Mouse (Mus musculus): ENCODE measurements around the gene Smndc1. TPM values are rescaled to one million over a fixed set of nuclear protein-coding genes. Genes with fewer than 3 reads are reported as not detected.

The Smndc1 gene
- total and polyA plus RNA-seq, 2 experiments from 2014 or later: 9.7 to 34.4 TPM

DNA sequence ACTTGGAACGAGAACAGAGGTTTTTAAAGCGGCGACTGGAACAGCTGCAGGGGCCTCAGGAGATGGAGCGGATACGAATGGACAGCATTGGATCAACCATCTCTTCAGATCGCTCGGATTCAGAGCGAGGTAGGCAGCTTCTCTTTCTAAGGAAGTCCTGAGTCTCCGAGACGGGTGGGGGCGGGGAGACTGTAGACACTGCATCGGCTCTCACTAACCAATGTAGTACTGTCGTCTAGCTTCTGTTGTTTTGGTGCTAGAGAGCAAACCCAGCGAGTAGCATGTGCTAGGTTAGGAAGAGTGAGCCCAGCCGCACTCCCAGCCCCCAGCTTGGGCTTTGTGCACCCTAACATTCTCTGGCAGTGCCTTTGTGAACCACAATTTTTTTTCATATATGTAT lies 20.1 kb downstream of the Smndc1 start:
- DNase-seq (ENCODE audit: low spot score) (no peak), ATAC-seq (no peak)
- Histone ChIP-seq H3K4me2 (ENCODE audit: low read depth, low read length) (no peak overlapping the region), H3K4me3 (ENCODE audit: low read length) (no peak overlapping the region), H3K27ac (no peak overlapping the region), H3K9me3 (ENCODE audit: low read length) (no peaks in the 10 kb centered on the region), H3K4me1 (ENCODE audit: insufficient read depth, low read length) (0 out of 2 replicates have a peak, but pooled peaks cover 3% of the 10 kb centered on the region), H3K36me3 (ENCODE audit: insufficient read depth, low read length) (peaks cover 6% of the 10 kb centered on the region; the same call in 1 of the 2 replicates), H3K27me3 (ENCODE audit: insufficient read depth, low read length) (no peaks in the 10 kb centered on the region), H3K9ac (replicated peaks; ENCODE audit: low read length) (no peak overlapping the region)
- no peak for TF ChIP-seq CTCF (IDR thresholded peaks at IDR 0.05; ENCODE audit: low read depth)
- 81% methylated on average over 15 of the region's 15 CpGs for WGBS

DNA sequence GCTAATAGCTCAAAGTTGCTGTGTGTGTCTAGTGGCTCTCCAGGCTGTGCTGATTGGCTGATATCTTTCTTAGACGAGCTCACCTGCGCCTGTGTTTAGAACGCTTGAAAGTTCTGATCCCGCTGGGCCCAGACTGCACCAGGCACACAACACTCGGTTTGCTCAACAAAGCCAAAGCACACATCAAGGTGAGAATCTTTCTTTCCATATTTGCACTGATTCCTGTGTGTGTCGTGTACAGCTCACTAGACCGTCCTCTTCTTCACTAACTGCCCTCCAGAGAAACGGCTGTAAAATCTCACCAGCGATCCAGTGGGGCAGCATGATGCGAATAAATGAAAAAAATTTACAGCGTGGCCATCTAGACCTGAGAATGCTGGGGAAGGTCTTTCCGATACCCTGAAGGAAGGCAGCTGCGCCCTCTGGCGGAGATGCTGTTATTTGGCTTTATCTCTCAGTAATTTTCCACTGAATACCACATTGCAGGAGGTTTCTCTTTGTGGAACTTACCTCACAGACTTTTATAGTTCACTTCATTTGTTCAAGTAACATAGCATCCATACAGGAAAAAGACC lies 20.8 kb downstream of the Smndc1 start:
- Histone ChIP-seq H3K4me1 (ENCODE audit: insufficient read depth, low read length) (0 out of 2 replicates have a peak, but pooled peaks cover 3% of the 10 kb centered on the region), H3K27ac (no peak overlapping the region), H3K27me3 (ENCODE audit: insufficient read depth, low read length) (no peaks in the 10 kb centered on the region), H3K9ac (replicated peaks; ENCODE audit: low read length) (no peak overlapping the region), H3K9me3 (ENCODE audit: low read length) (no peaks in the 10 kb centered on the region), H3K36me3 (ENCODE audit: insufficient read depth, low read length) (peaks cover 6% of the 10 kb centered on the region; the same call in 1 of the 2 replicates), H3K4me2 (ENCODE audit: low read depth, low read length) (no peak overlapping the region), H3K4me3 (ENCODE audit: low read length) (no peak overlapping the region)
- WGBS: 27% methylated on average over 14 of the region's 14 CpGs
- peak; percentile 90 for TF ChIP-seq CTCF (IDR thresholded peaks at IDR 0.05; ENCODE audit: low read depth)
- ATAC-seq: peak; percentile 61
- peak; percentile 93 for DNase-seq (ENCODE audit: low spot score)

DNA sequence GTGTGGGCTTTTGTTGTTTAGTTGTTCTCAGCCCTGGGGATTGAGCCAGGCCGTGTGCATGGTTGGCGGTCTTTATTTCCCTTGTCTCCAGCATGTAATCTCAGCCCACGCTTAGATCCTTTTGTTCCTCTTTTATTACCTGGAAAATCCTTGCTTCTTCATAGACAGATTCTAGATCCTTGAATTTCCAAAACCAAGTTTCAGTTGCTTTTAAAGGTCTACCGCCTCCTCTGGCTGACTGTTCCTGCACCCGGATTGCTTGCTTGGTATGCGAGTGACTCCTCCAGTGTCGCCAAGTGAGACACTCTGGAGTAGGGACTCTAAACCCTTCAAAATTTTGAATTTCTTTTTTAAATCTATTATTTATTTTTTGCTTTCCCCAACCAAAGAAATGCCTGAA lies 23.5 kb downstream of the Smndc1 start:
- no peak overlapping the region for H3K9ac ChIP-seq (replicated peaks; ENCODE audit: low read length)
- 0 out of 2 replicates have a peak, but pooled peaks cover 3% of the 10 kb centered on the region for H3K4me1 ChIP-seq (ENCODE audit: insufficient read depth, low read length)
- no peak overlapping the region for H3K27ac ChIP-seq
- DNase-seq (ENCODE audit: low spot score): no peak
- ATAC-seq: no peak
- no peaks in the 10 kb centered on the region for H3K27me3 ChIP-seq (ENCODE audit: insufficient read depth, low read length)
- no peak overlapping the region for H3K4me2 ChIP-seq (ENCODE audit: low read depth, low read length)
- H3K36me3 ChIP-seq (ENCODE audit: insufficient read depth, low read length): peaks cover 5% of the 10 kb centered on the region; the same call in 1 of the 2 replicates
- no peak overlapping the region for H3K4me3 ChIP-seq (ENCODE audit: low read length)
- 65% methylated on average over 7 of the region's 7 CpGs for WGBS
- no peaks in the 10 kb centered on the region for H3K9me3 ChIP-seq (ENCODE audit: low read length)
- no peak for TF ChIP-seq CTCF (IDR thresholded peaks at IDR 0.05; ENCODE audit: low read depth)

DNA sequence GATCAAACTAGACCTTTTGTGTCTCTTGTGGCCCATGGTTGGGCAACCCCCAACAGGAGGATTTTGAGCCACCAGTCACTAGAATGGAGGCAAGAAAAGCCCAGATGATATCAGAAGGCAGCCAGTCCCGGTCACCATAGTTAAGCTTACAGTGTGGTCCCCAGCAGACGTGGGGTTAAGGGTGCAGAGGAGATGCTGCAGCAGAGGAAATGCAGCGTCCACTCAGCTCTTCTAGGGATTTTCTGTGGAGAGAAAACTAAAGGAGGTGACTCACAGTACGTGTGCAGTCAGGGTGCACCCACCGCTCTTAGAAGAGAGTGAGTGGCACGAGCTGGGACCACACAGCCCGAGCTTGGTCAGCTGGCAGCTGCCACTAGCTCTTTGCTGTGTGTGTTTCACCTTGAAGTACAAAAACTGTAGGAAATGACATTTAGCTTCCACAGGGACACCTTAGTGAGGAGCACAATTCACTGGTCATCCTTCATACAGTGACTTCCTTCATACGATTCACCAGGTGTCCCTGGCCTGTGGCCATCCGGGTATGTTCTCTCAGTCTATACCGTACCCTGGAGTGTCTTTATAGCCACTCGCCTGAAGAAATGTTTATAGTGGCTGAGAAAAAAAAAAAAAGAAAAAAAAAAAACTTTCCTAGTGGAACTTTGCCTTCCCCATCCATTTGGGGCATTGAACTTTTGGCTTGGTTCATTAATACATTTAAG lies 24.2 kb downstream of the Smndc1 start:
- Histone ChIP-seq H3K4me2 (ENCODE audit: low read depth, low read length) (no peak overlapping the region), H3K4me3 (ENCODE audit: low read length) (no peak overlapping the region), H3K9ac (replicated peaks; ENCODE audit: low read length) (0 out of 2 replicates have a peak overlapping the region, but pooled peaks have one; percentile 14), H3K4me1 (ENCODE audit: insufficient read depth, low read length) (0 out of 2 replicates have a peak, but pooled peaks cover 3% of the 10 kb centered on the region), H3K27ac (peak overlapping the region; percentile 28; the same call in 1 of the 2 replicates), H3K27me3 (ENCODE audit: insufficient read depth, low read length) (no peaks in the 10 kb centered on the region), H3K36me3 (ENCODE audit: insufficient read depth, low read length) (no peaks in the 10 kb centered on the region), H3K9me3 (ENCODE audit: low read length) (no peaks in the 10 kb centered on the region)
- 54% methylated on average over 11 of the region's 11 CpGs for WGBS
- TF ChIP-seq CTCF (IDR thresholded peaks at IDR 0.05; ENCODE audit: low read depth): no peak
- ATAC-seq: no peak
- no peak for DNase-seq (ENCODE audit: low spot score)

DNA sequence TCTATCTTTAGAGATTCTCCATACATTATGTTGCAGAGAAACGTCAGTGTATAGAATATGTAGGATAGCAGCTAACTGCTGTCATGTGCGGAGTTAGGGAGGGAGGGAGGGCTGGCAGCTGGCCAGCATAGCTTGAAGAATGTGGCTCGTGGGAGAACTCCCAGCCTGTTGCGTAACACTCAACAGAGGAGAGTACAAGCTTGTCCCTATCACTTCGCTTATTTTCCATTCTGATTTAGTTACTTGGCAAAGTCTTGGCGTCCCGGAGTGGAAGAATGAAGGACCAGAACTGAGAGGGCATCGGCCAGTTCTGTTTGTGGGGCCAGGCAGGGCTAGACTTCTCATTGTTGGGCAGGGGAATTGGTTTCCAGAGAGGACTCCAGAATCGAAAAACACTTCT lies 25.4 kb downstream of the Smndc1 start:
- H3K27ac ChIP-seq: peak overlapping the region; percentile 28; the same call in 1 of the 2 replicates
- H3K36me3 ChIP-seq (ENCODE audit: insufficient read depth, low read length): no peaks in the 10 kb centered on the region
- peak overlapping the region; percentile 27 for H3K4me2 ChIP-seq (ENCODE audit: low read depth, low read length)
- no peak overlapping the region for H3K9ac ChIP-seq (replicated peaks; ENCODE audit: low read length)
- no peaks in the 10 kb centered on the region for H3K27me3 ChIP-seq (ENCODE audit: insufficient read depth, low read length)
- no peak overlapping the region for H3K4me3 ChIP-seq (ENCODE audit: low read length)
- ATAC-seq (0 out of 2 replicates have a peak, but pooled peaks have one; percentile 47), DNase-seq (ENCODE audit: low spot score) (peak; percentile 75)
- H3K9me3 ChIP-seq (ENCODE audit: low read length): no peaks in the 10 kb centered on the region
- 0 out of 2 replicates have a peak, but pooled peaks cover 9% of the 10 kb centered on the region for H3K4me1 ChIP-seq (ENCODE audit: insufficient read depth, low read length)
- TF ChIP-seq CTCF (IDR thresholded peaks at IDR 0.05; ENCODE audit: low read depth): no peak
- 11% methylated on average over 9 of the region's 9 CpGs for WGBS

DNA sequence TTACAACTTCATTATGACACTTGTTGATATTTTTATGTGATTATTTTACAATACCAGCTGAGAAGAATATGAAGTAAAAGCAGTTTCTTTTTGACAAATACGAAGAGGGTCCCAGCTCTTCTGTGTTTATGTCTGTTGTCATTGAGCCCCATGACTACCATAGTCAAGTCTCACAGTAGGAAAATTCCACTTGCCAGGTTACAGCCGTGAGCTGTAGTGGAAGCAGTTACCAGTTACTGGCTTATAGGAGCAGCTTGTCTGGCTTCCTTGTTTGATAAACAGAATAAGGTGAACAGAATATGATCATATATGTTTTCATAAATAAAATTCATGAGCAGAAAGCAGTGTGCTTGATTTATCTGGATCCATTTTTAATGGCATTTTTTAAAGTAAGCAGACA lies 25.8 kb downstream of the Smndc1 start:
- ATAC-seq (no peak), DNase-seq (ENCODE audit: low spot score) (no peak)
- Histone ChIP-seq H3K27me3 (ENCODE audit: insufficient read depth, low read length) (no peaks in the 10 kb centered on the region), H3K4me2 (ENCODE audit: low read depth, low read length) (no peak overlapping the region), H3K36me3 (ENCODE audit: insufficient read depth, low read length) (no peaks in the 10 kb centered on the region), H3K4me1 (ENCODE audit: insufficient read depth, low read length) (0 out of 2 replicates have a peak, but pooled peaks cover 9% of the 10 kb centered on the region), H3K4me3 (ENCODE audit: low read length) (no peak overlapping the region), H3K9ac (replicated peaks; ENCODE audit: low read length) (no peak overlapping the region), H3K27ac (peak overlapping the region; percentile 22; the same call in 1 of the 2 replicates), H3K9me3 (ENCODE audit: low read length) (no peaks in the 10 kb centered on the region)
- WGBS: 34% methylated on average over 2 of the region's 2 CpGs
- no peak for TF ChIP-seq CTCF (IDR thresholded peaks at IDR 0.05; ENCODE audit: low read depth)
